Mouse (Mus musculus): ENCODE data around the gene Mknk2. TPM values are rescaled to one million over a fixed set of nuclear protein-coding genes. Genes with fewer than 3 reads are reported as not detected.

Mknk2 gene
- polyA plus RNA-seq, 1 experiment from 2014 or later: 105 TPM

DNA sequence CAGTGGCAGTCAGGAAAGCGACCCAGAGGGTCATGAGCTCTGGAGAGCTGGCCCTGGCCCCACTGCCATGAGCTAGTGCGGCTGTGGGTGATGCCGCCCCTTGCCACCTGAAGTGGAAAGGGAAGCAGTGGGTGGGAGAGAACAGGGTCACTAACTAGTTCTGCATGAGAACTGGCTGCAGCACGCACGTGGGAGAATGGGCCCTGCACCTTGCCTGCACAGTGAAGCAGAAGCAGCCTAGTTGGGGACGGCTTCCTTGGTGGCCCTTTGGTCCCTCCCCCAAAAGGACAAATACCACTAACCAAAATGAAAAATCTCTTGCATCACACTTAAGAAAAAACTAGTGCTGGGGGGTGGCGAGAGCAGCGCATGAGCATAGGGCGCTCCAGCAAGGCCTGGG, 20.7 kb upstream of the Mknk2 start:
- WGBS: 91% methylated on average over 9 of the region's 9 CpGs
- Histone ChIP-seq H3K4me3 (replicated peaks) (no peak overlapping the region), H3K27ac (replicated peaks) (no peak overlapping the region), H3K4me1 (peaks cover 56% of the 10 kb centered on the region), H3K36me3 (peaks cover 11% of the 10 kb centered on the region), H3K4me2 (replicated peaks) (no peak overlapping the region), H3K27me3 (no peaks in the 10 kb centered on the region), H3K9me3 (replicated peaks) (no peaks in the 10 kb centered on the region), H3K9ac (no peak overlapping the region)
- ATAC-seq (ENCODE audit: insufficient number of reproducible peaks, low FRiP score, low TSS enrichment, low read depth): no peak

DNA sequence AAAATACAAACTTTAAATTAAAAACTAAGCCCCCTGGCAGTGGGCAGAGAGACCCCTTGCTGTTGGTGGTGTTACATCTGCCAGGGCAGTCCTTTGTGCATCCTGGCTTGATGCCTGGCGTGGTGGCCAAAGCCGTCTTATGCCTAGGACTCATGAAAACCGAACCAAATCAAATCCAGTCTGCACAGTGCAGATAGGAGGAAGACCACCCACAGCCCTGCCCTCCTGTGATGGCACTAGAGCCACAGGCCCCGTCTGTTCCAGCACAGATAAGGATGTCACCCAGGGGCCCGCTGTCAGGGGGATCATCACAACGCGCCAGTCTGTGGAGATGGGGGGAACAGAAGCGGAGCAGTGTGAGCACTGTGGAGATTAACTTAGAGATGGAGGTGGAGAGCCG, 19.9 kb upstream of the Mknk2 start:
- H3K4me2 ChIP-seq (replicated peaks): no peak overlapping the region
- no peak overlapping the region for H3K4me3 ChIP-seq (replicated peaks)
- no peak overlapping the region for H3K27ac ChIP-seq (replicated peaks)
- H3K9ac ChIP-seq: no peak overlapping the region
- H3K4me1 ChIP-seq: peaks cover 48% of the 10 kb centered on the region
- WGBS: 86% methylated on average over 9 of the region's 9 CpGs
- H3K36me3 ChIP-seq: peaks cover 11% of the 10 kb centered on the region
- no peaks in the 10 kb centered on the region for H3K9me3 ChIP-seq (replicated peaks)
- H3K27me3 ChIP-seq: no peaks in the 10 kb centered on the region
- no peak for ATAC-seq (ENCODE audit: insufficient number of reproducible peaks, low FRiP score, low TSS enrichment, low read depth)

GRCm38 (mm10) chr10:80697393-80697787, 19.5 kb upstream of the Mknk2 start:
- no peak overlapping the region for H3K9ac ChIP-seq
- H3K27ac ChIP-seq (replicated peaks): no peak overlapping the region
- no peak for ATAC-seq (ENCODE audit: insufficient number of reproducible peaks, low FRiP score, low TSS enrichment, low read depth)
- 87% methylated on average over 8 of the region's 8 CpGs for WGBS
- H3K4me2 ChIP-seq (replicated peaks): no peak overlapping the region
- H3K27me3 ChIP-seq: no peaks in the 10 kb centered on the region
- H3K36me3 ChIP-seq: peaks cover 11% of the 10 kb centered on the region
- H3K4me1 ChIP-seq: peaks cover 44% of the 10 kb centered on the region
- no peaks in the 10 kb centered on the region for H3K9me3 ChIP-seq (replicated peaks)
- no peak overlapping the region for H3K4me3 ChIP-seq (replicated peaks)

GRCm38 (mm10) chr10:80696502-80697392, 18.8 kb upstream of the Mknk2 start:
- no peak overlapping the region for H3K4me3 ChIP-seq (replicated peaks)
- no peak overlapping the region for H3K9ac ChIP-seq
- peaks cover 11% of the 10 kb centered on the region for H3K36me3 ChIP-seq
- H3K9me3 ChIP-seq (replicated peaks): no peaks in the 10 kb centered on the region
- 60% methylated on average over 11 of the region's 12 CpGs for WGBS
- peak overlapping the region; percentile 59 for H3K27ac ChIP-seq (replicated peaks)
- peaks cover 44% of the 10 kb centered on the region for H3K4me1 ChIP-seq
- no peak overlapping the region for H3K4me2 ChIP-seq (replicated peaks)
- no peak for ATAC-seq (ENCODE audit: insufficient number of reproducible peaks, low FRiP score, low TSS enrichment, low read depth)
- no peaks in the 10 kb centered on the region for H3K27me3 ChIP-seq

- Histone ChIP-seq H3K27me3 (no peaks in the 10 kb centered on the region), H3K4me1 (peaks cover 38% of the 10 kb centered on the region), H3K4me2 (replicated peaks) (no peak overlapping the region), H3K27ac (replicated peaks) (peak overlapping the region; percentile 59), H3K4me3 (replicated peaks) (no peak overlapping the region), H3K9me3 (replicated peaks) (no peaks in the 10 kb centered on the region), H3K36me3 (peaks cover 17% of the 10 kb centered on the region), H3K9ac (no peak overlapping the region)
- 54% methylated on average over 10 of the region's 10 CpGs for WGBS
- no peak for ATAC-seq (ENCODE audit: insufficient number of reproducible peaks, low FRiP score, low TSS enrichment, low read depth)
Observed at GRCm38 (mm10) chr10:80695801-80696501, 18.0 kb upstream of the Mknk2 start.

DNA sequence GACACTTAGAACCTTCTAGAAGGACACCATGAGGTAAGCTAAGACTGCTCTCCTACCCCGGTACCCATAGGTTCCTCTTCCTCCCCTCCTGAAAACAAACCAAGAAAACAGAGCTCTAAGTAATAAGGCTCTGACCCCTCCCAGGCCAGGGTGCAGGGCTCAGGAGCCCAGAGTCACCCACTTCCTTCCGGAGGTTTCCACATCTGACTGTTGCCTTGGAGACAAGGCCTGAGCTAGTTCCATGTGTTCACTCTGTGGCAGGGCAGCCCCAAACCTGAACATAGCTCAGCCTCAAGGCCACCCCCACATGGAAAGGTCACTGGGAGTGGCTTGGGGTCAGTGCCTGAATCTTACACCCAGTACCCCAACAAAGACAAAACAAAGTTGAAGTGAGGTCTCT, 17.3 kb upstream of the Mknk2 start:
- no peak overlapping the region for H3K4me3 ChIP-seq (replicated peaks)
- ATAC-seq (ENCODE audit: insufficient number of reproducible peaks, low FRiP score, low TSS enrichment, low read depth): no peak
- H3K36me3 ChIP-seq: peaks cover 25% of the 10 kb centered on the region
- H3K4me2 ChIP-seq (replicated peaks): no peak overlapping the region
- peaks cover 30% of the 10 kb centered on the region for H3K4me1 ChIP-seq
- no peaks in the 10 kb centered on the region for H3K27me3 ChIP-seq
- H3K9me3 ChIP-seq (replicated peaks): no peaks in the 10 kb centered on the region
- no peak overlapping the region for H3K27ac ChIP-seq (replicated peaks)
- WGBS: 81% methylated on average over 2 of the region's 2 CpGs
- no peak overlapping the region for H3K9ac ChIP-seq

- peaks cover 33% of the 10 kb centered on the region for H3K36me3 ChIP-seq
- no peaks in the 10 kb centered on the region for H3K27me3 ChIP-seq
- H3K27ac ChIP-seq (replicated peaks): 0 out of 2 replicates have a peak overlapping the region, but pooled peaks have one; percentile 18
- H3K9me3 ChIP-seq (replicated peaks): no peaks in the 10 kb centered on the region
- H3K4me2 ChIP-seq (replicated peaks): no peak overlapping the region
- H3K4me1 ChIP-seq: peaks cover 25% of the 10 kb centered on the region
- 86% methylated on average over 13 of the region's 13 CpGs for WGBS
- H3K4me3 ChIP-seq (replicated peaks): no peak overlapping the region
- H3K9ac ChIP-seq: no peak overlapping the region
- no peak for ATAC-seq (ENCODE audit: insufficient number of reproducible peaks, low FRiP score, low TSS enrichment, low read depth)
Observed at GRCm38 (mm10) chr10:80694159-80694938, 16.4 kb upstream of the Mknk2 start.

- Histone ChIP-seq H3K36me3 (peaks cover 39% of the 10 kb centered on the region), H3K4me2 (replicated peaks) (no peak overlapping the region), H3K9ac (no peak overlapping the region), H3K27me3 (no peaks in the 10 kb centered on the region), H3K4me1 (peaks cover 25% of the 10 kb centered on the region), H3K4me3 (replicated peaks) (no peak overlapping the region), H3K9me3 (replicated peaks) (no peaks in the 10 kb centered on the region), H3K27ac (replicated peaks) (no peak overlapping the region)
- 92% methylated on average over 12 of the region's 12 CpGs for WGBS
- ATAC-seq (ENCODE audit: insufficient number of reproducible peaks, low FRiP score, low TSS enrichment, low read depth): no peak
Observed at GRCm38 (mm10) chr10:80693401-80694045, 15.6 kb upstream of the Mknk2 start.

- 78% methylated on average over 14 of the region's 14 CpGs for WGBS
- H3K4me1 ChIP-seq: peaks cover 19% of the 10 kb centered on the region
- H3K4me2 ChIP-seq (replicated peaks): no peak overlapping the region
- H3K27me3 ChIP-seq: no peaks in the 10 kb centered on the region
- H3K9ac ChIP-seq: no peak overlapping the region
- ATAC-seq (ENCODE audit: insufficient number of reproducible peaks, low FRiP score, low TSS enrichment, low read depth): no peak
- H3K9me3 ChIP-seq (replicated peaks): no peaks in the 10 kb centered on the region
- H3K36me3 ChIP-seq: peaks cover 41% of the 10 kb centered on the region
- H3K27ac ChIP-seq (replicated peaks): no peak overlapping the region
- no peak overlapping the region for H3K4me3 ChIP-seq (replicated peaks)
Observed at GRCm38 (mm10) chr10:80692249-80693165, 14.6 kb upstream of the Mknk2 start.

- no peaks in the 10 kb centered on the region for H3K27me3 ChIP-seq
- H3K4me1 ChIP-seq: no peaks in the 10 kb centered on the region
- no peak overlapping the region for H3K9ac ChIP-seq
- ATAC-seq (ENCODE audit: insufficient number of reproducible peaks, low FRiP score, low TSS enrichment, low read depth): 0 out of 2 replicates have a peak, but pooled peaks have one; percentile 66
- no peaks in the 10 kb centered on the region for H3K9me3 ChIP-seq (replicated peaks)
- 26% methylated on average over 5 of the region's 5 CpGs for WGBS
- no peak overlapping the region for H3K27ac ChIP-seq (replicated peaks)
- no peak overlapping the region for H3K4me3 ChIP-seq (replicated peaks)
- H3K4me2 ChIP-seq (replicated peaks): no peak overlapping the region
- peaks cover 64% of the 10 kb centered on the region for H3K36me3 ChIP-seq
Observed at GRCm38 (mm10) chr10:80687850-80688249, 9.9 kb upstream of the Mknk2 start.
